Mouse (Mus musculus) spleen, postnatal 0 days (tissue): Measurements from ENCODE around the gene Rhox3a2. TPM values are rescaled to one million over a fixed set of nuclear protein-coding genes. Genes with fewer than 3 reads are reported as not detected.

Experiments used
- polyA plus RNA-seq: library from polyadenylated mRNA; unstranded; fragments of >200 nt; fragmentation: Nextera tagmentation; extraction: Ambion mirVana; gene quantifications from 2 replicates; pipeline ENCODE4 v1.2.1, GENCODE M21; 2015

The Rhox3a2 gene
- polyA plus RNA-seq, result not detected in 2 replicates

DNA sequence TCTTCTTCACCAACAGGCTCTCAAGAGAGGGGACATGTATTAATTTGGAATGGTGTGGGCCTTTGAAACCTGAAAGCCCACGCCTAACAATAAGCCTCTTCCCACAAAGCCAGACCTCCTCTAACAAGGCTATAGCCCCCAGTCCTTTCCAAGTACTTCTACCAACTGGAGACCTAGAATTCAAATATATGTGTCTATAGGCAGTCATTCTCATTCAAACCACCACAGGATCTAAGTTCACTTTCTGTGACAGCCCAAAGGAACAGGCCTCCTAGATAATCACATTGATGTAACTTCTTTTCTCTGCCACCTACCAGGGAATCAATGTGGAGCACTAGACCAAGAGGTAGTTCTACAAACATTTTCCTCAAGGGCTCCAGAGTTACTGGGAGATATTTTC, at the start of gene Rhox3a2:
Rhox3a2 (plus strand) TSS at position 301 of the 400 bp plus-strand sequence.

DNA sequence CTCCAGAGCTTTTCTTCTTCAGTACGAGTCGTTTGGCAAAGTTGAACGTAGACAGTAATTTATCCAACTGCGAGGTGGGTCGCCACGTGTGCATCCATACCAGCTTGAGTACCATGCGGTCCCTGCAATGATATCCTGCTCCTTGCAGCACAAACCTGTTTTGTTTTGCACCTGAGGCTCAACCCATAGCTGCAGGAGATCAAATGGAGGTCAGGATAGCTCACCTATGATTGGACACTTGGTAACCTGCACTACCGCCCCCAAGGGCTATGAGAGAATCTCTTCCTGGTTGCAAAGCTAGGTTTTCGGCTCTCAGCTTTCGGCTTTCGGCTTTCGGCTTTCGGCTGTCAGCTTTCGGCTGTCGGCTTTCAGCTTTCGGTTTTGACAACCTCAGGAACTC, 10.7 kb downstream of the Rhox3a2 start, which contains the start of gene Rhox4a2:
Rhox4a2 (plus strand) TSS at position 301 of the 400 bp plus-strand sequence.

DNA sequence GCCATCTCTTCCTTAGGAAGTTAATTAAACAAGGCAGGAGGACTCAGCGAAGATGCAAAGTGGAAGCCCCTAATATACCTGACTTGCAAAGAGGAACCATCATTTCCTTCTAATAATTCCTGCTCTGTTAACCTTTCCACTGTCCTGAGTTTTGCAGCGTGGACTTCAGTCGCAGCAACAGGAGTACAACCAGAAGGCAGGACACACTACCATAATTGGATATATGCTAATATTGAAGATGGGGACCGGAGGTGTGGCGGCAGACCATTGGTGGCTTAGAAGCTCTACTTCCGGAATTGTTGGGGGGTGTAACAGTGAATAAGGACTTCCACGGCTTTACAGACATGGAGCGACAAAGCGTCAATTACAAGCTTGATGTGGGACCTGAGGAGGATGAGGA, 31.9 kb downstream of the Rhox3a2 start, which contains the start of gene Rhox2b:
Rhox2b (plus strand) TSS at position 301 of the 400 bp plus-strand sequence.

DNA sequence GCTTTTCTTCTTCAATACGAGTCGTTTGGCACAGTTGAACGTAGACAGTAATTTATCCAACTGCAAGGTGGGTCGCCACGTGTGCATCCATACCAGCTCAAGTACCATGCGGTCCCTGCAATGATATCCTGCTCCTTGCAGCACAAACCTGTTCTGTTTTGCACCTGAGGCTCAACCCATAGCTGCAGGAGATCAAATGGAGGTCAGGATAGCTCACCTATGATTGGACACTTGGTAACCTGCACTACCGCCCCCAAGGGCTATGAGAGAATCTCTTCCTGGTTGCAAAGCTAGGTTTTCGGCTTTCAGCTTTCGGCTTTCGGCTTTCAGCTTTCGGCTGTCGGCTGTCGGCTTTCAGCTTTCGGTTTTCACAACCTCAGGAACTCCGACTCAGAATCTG, 52.4 kb downstream of the Rhox3a2 start, which contains the start of gene Rhox4b:
Rhox4b (plus strand) TSS at position 301 of the 400 bp plus-strand sequence.

Other genes with a start within 250 kb of the Rhox3a2 start
- gene Akap14, start 211.2 kb upstream of the Rhox3a2 start, polyA plus RNA-seq, result 0.17 and 0.18 TPM in 2 replicates
- gene Ndufa1, start 188.9 kb upstream of the Rhox3a2 start, polyA plus RNA-seq, result 372 and 394 TPM in 2 replicates
- gene Rnf113a1, start 188.8 kb upstream of the Rhox3a2 start, polyA plus RNA-seq, result 5.3 and 6.3 TPM in 2 replicates
- not detected in 2 replicates for gene Gm9, start 169.0 kb upstream of the Rhox3a2 start, polyA plus RNA-seq
- gene Rhox1, start 157.8 kb upstream of the Rhox3a2 start, polyA plus RNA-seq, result not detected in 2 replicates
- not detected in 2 replicates for gene Rhox2a, start 135.1 kb upstream of the Rhox3a2 start, polyA plus RNA-seq
- gene Rhox3a, start 130.1 kb upstream of the Rhox3a2 start, polyA plus RNA-seq, result not detected in 2 replicates
- gene Rhox4a, start 114.7 kb upstream of the Rhox3a2 start, polyA plus RNA-seq, result not detected in 2 replicates
- not detected in 2 replicates for gene Rhox4a2, start 10.8 kb downstream of the Rhox3a2 start, polyA plus RNA-seq
- not detected in 2 replicates for gene Rhox2b, start 32.0 kb downstream of the Rhox3a2 start, polyA plus RNA-seq
- gene Rhox4b, start 52.5 kb downstream of the Rhox3a2 start, polyA plus RNA-seq, result not detected in 2 replicates
- not detected in 2 replicates for gene Rhox2c, start 73.7 kb downstream of the Rhox3a2 start, polyA plus RNA-seq
- not detected in 2 replicates for gene Rhox3c, start 78.6 kb downstream of the Rhox3a2 start, polyA plus RNA-seq
- gene Rhox4c, start 100.3 kb downstream of the Rhox3a2 start, polyA plus RNA-seq, result not detected in 2 replicates
- gene Rhox2d, start 113.4 kb downstream of the Rhox3a2 start, polyA plus RNA-seq, result not detected in 2 replicates
- gene Rhox4d, start 134.3 kb downstream of the Rhox3a2 start, polyA plus RNA-seq, result not detected in 2 replicates
- not detected in 2 replicates for gene Rhox2e, start 150.4 kb downstream of the Rhox3a2 start, polyA plus RNA-seq
- gene Rhox3e, start 162.0 kb downstream of the Rhox3a2 start, polyA plus RNA-seq, result not detected in 2 replicates
- not detected in 2 replicates for gene Rhox4e, start 177.4 kb downstream of the Rhox3a2 start, polyA plus RNA-seq
- not detected in 2 replicates for gene Rhox2f, start 191.4 kb downstream of the Rhox3a2 start, polyA plus RNA-seq
- gene Rhox3f, start 201.0 kb downstream of the Rhox3a2 start, polyA plus RNA-seq, result not detected in 2 replicates
- not detected in 2 replicates for gene Rhox4f, start 227.7 kb downstream of the Rhox3a2 start, polyA plus RNA-seq
- gene Rhox3g, start 248.6 kb downstream of the Rhox3a2 start, polyA plus RNA-seq, result not detected in 2 replicates